Mouse (Mus musculus): ENCODE measurements around the gene Fam71a.

DNA sequence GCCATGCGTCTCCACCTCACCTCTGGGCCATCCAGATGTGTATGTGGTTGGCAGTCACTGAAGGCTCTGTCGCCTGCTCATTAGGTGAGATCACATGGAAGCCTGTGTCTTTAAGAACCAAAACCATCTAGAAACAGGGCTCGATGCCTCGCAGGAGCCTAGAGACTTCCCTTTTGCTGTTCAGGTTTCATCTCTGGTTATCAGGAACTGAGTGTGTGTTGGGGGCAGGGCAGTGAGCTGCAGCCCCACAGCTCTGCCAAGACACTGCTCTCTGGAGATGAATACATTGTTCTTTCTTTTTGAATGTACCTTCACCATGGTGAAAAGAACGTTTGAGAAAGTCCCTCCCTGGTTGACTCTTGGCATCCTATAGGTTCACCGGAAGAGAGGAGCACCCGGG, 49.7 kb downstream of the Fam71a start:
- no peak for TF ChIP-seq CTCF (IDR thresholded peaks at IDR 0.05; ENCODE audit: low read depth)
- no peak for TF ChIP-seq EP300 (IDR thresholded peaks at IDR 0.05; ENCODE audit: low read depth)
